15 mouse cellular contexts compared by ENCODE assay signal in genomic region chr11:114671147-114671546, GRCm38 (mm10). TPM values are rescaled to one million over a fixed set of nuclear protein-coding genes. Genes with fewer than 3 reads are reported as not detected.
DNase-seq lines count a peak whose midpoint lies in the region; ATAC-seq and TF ChIP-seq lines count a peak whose summit lies in the region.
"Had no signal": no experiment of that assay in that cellular context is flagged by ENCODE, and none has a peak within 500 bp of the region (broad histone marks: within the 10 kb centered on the region; RNA-seq: fewer than 3 reads in every experiment).

No protein-coding gene starts in this region.

- in situ Hi-C loops in CH12.LX (cut with MboI; ENCODE audit: low pct_ligation_motif_present, low pct_unique_long_range_greater_than_20kb, low sequenced_read_pairs), result loop anchor here (5.0 to 25.0 kb wide), 2 partner anchors 61 to 959 kb away; partner anchors contain the start of gene Cpsf4l

- no peak for TF ChIP-seq CTCF in CH12.LX (conservative IDR thresholded peaks at IDR 0.05 in 1 of 2, IDR thresholded peaks at IDR 0.05 in 1 of 2; ENCODE audit: low read depth in 2 of 2, low read length in 2 of 2)

- WGBS in forebrain, embryonic 10.5 days, result 92% methylated on average over 5 of the region's 5 CpGs
- WGBS in forebrain, embryonic 15.5 days, result 91% methylated on average over 5 of the region's 5 CpGs
- 90% methylated on average over 5 of the region's 5 CpGs for WGBS in intestine, embryonic 15.5 days
- 79% methylated on average over 5 of the region's 5 CpGs for WGBS in intestine, embryonic 16.5 days
- 91% methylated on average over 5 of the region's 5 CpGs for WGBS in embryonic facial prominence, embryonic 14.5 days

- H3K9ac ChIP-seq in forebrain, embryonic 15.5 days (replicated peaks), result no peak overlapping the region
- H3K9ac ChIP-seq in intestine, embryonic 15.5 days, result no peak overlapping the region
- no peak overlapping the region for H3K9ac ChIP-seq in intestine, embryonic 16.5 days (ENCODE audit: low read depth, low read length)
- peak overlapping the region; percentile 91; the same call in 1 of the 2 replicates for H3K9ac ChIP-seq in CH12.LX (ENCODE audit: insufficient read depth, low read depth)
- H3K9ac ChIP-seq in embryonic facial prominence, embryonic 14.5 days (ENCODE audit: low read depth, low read length), result 0 out of 2 replicates have a peak overlapping the region, but pooled peaks have one; percentile 5

- ATAC-seq in forebrain, embryonic 15.5 days (replicated peaks), result no peak
- ATAC-seq in intestine, embryonic 15.5 days, result no peak
- ATAC-seq in intestine, embryonic 16.5 days, result no peak
- ATAC-seq in embryonic facial prominence, embryonic 14.5 days (ENCODE audit: low read depth), result no peak
- ATAC-seq in frontal cortex, adult (ENCODE audit: low TSS enrichment), result no peak

- no peak for TF ChIP-seq EP300 in CH12.LX (IDR thresholded peaks at IDR 0.05; ENCODE audit: low read length)

- no peak for DNase-seq in forebrain, embryonic 10.5 days (ENCODE audit: extremely low spot score, low spot score)
- no peak for DNase-seq in CH12.LX (ENCODE audit: extremely low read depth)
- DNase-seq in embryonic facial prominence, embryonic 14.5 days (ENCODE audit: low spot score), result no peak
- DNase-seq in frontal cortex, postnatal 14 days (ENCODE audit: low spot score in 2 of 2), result no peak
- DNase-seq: adrenal gland, postnatal 14 days; kidney, adult 8-10 months; lung, postnatal 10 days; thymus, postnatal 36 days had no signal

- dilution Hi-C loops in CH12.LX (cut with MboI; ENCODE audit: extremely low pct_ligation_motif_present, extremely low pct_unique_long_range_greater_than_20kb, low sequenced_read_pairs), result no loop called here

- no peak; the same call in 1 of the 2 replicates for TF ChIP-seq POLR2A in CH12.LX (IDR thresholded peaks at IDR 0.05; ENCODE audit: low read depth, low read length)

- H3K9me3 ChIP-seq in forebrain, embryonic 10.5 days, result no peaks in the 10 kb centered on the region
- H3K9me3 ChIP-seq in forebrain, embryonic 15.5 days, result no peaks in the 10 kb centered on the region
- H3K9me3 ChIP-seq in intestine, embryonic 15.5 days, result no peaks in the 10 kb centered on the region
- no peaks in the 10 kb centered on the region for H3K9me3 ChIP-seq in intestine, embryonic 16.5 days (ENCODE audit: control insufficient read depth, low read length)
- no peaks in the 10 kb centered on the region for H3K9me3 ChIP-seq in CH12.LX (replicated peaks; ENCODE audit: low read length)
- no peaks in the 10 kb centered on the region for H3K9me3 ChIP-seq in embryonic facial prominence, embryonic 14.5 days (ENCODE audit: control insufficient read depth, low read length)
- H3K9me3 ChIP-seq: heart, embryonic 10.5 days; hindbrain, embryonic 15.5 days; midbrain, embryonic 10.5 days had no signal

- TF ChIP-seq RAD21 in CH12.LX (IDR thresholded peaks at IDR 0.05; ENCODE audit: low read depth, low read length), result no peak

- H3K79me2 ChIP-seq in CH12.LX (replicated peaks; ENCODE audit: control insufficient read depth, extremely low read depth, insufficient read depth, poor library complexity, severe bottlenecking), result peaks cover 32% of the 10 kb centered on the region

- no peak overlapping the region for H3K27ac ChIP-seq in forebrain, embryonic 10.5 days
- H3K27ac ChIP-seq in forebrain, embryonic 15.5 days (replicated peaks), result no peak overlapping the region
- H3K27ac ChIP-seq in intestine, embryonic 15.5 days, result peak overlapping the region; percentile 32; the same call in 1 of the 2 replicates
- no peak overlapping the region for H3K27ac ChIP-seq in intestine, embryonic 16.5 days (ENCODE audit: low read length)
- peak overlapping the region; percentile 10 for H3K27ac ChIP-seq in CH12.LX (ENCODE audit: insufficient read depth, low read depth)
- no peak overlapping the region for H3K27ac ChIP-seq in embryonic facial prominence, embryonic 14.5 days (replicated peaks; ENCODE audit: low read depth, low read length)
- H3K27ac ChIP-seq: heart, embryonic 10.5 days; hindbrain, embryonic 15.5 days; midbrain, embryonic 10.5 days had no signal

- H3K4me2 ChIP-seq in forebrain, embryonic 15.5 days (replicated peaks), result no peak overlapping the region
- peak overlapping the region; percentile 78; the same call in 1 of the 2 replicates for H3K4me2 ChIP-seq in intestine, embryonic 15.5 days (replicated peaks)
- no peak overlapping the region for H3K4me2 ChIP-seq in intestine, embryonic 16.5 days (ENCODE audit: low read depth, low read length)
- no peak overlapping the region for H3K4me2 ChIP-seq in CH12.LX (ENCODE audit: insufficient read depth, low read depth, poor library complexity, severe bottlenecking)
- no peak overlapping the region for H3K4me2 ChIP-seq in embryonic facial prominence, embryonic 14.5 days (ENCODE audit: low read depth, low read length)

- H3K36me3 ChIP-seq in forebrain, embryonic 10.5 days (replicated peaks), result peaks cover 50% of the 10 kb centered on the region
- peaks cover 37% of the 10 kb centered on the region for H3K36me3 ChIP-seq in forebrain, embryonic 15.5 days
- H3K36me3 ChIP-seq in intestine, embryonic 15.5 days, result peaks cover 32% of the 10 kb centered on the region
- H3K36me3 ChIP-seq in intestine, embryonic 16.5 days (ENCODE audit: control insufficient read depth, insufficient read depth, low read length), result peaks cover 6% of the 10 kb centered on the region; the same call in 1 of the 2 replicates
- peaks cover 44 to 55% of the 10 kb centered on the region in 2 experiments for H3K36me3 ChIP-seq in CH12.LX (replicated peaks in 1 of 2; ENCODE audit: control insufficient read depth in 1 of 2, insufficient read depth in 1 of 2, low read length in 1 of 2)
- peaks cover 47% of the 10 kb centered on the region for H3K36me3 ChIP-seq in embryonic facial prominence, embryonic 14.5 days (ENCODE audit: control insufficient read depth, insufficient read depth, low read length)

- peaks cover 12% of the 10 kb centered on the region for H3K27me3 ChIP-seq in forebrain, embryonic 10.5 days (ENCODE audit: poor library complexity, severe bottlenecking)
- H3K27me3 ChIP-seq in forebrain, embryonic 15.5 days, result no peaks in the 10 kb centered on the region
- H3K27me3 ChIP-seq in intestine, embryonic 15.5 days (replicated peaks), result no peaks in the 10 kb centered on the region
- 0 out of 2 replicates have a peak, but pooled peaks cover 3% of the 10 kb centered on the region for H3K27me3 ChIP-seq in intestine, embryonic 16.5 days (replicated peaks; ENCODE audit: control insufficient read depth, insufficient read depth, low read length)
- peaks cover 6% of the 10 kb centered on the region for H3K27me3 ChIP-seq in CH12.LX (replicated peaks)
- H3K27me3 ChIP-seq in embryonic facial prominence, embryonic 14.5 days (replicated peaks; ENCODE audit: control insufficient read depth, insufficient read depth, low read length), result no peaks in the 10 kb centered on the region

- peaks cover 57% of the 10 kb centered on the region for H3K4me1 ChIP-seq in forebrain, embryonic 10.5 days
- H3K4me1 ChIP-seq in forebrain, embryonic 15.5 days, result peaks cover 29% of the 10 kb centered on the region
- H3K4me1 ChIP-seq in intestine, embryonic 15.5 days (replicated peaks), result peaks cover 44% of the 10 kb centered on the region
- peaks cover 26% of the 10 kb centered on the region for H3K4me1 ChIP-seq in intestine, embryonic 16.5 days (ENCODE audit: control insufficient read depth, insufficient read depth, low read length)
- peaks cover 12 to 60% of the 10 kb centered on the region in 2 experiments for H3K4me1 ChIP-seq in CH12.LX (ENCODE audit: control insufficient read depth in 1 of 2, insufficient read depth in 2 of 2)
- H3K4me1 ChIP-seq in embryonic facial prominence, embryonic 14.5 days (ENCODE audit: control insufficient read depth, insufficient read depth, low read length), result peaks cover 16% of the 10 kb centered on the region; the same call in 1 of the 2 replicates

- peak overlapping the region; percentile 95; the same call in 1 of the 2 replicates for H3K4me3 ChIP-seq in forebrain, embryonic 10.5 days
- H3K4me3 ChIP-seq in forebrain, embryonic 15.5 days, result no peak overlapping the region
- H3K4me3 ChIP-seq in intestine, embryonic 15.5 days (replicated peaks), result no peak overlapping the region
- H3K4me3 ChIP-seq in intestine, embryonic 16.5 days (ENCODE audit: low read length), result no peak overlapping the region
- H3K4me3 ChIP-seq in CH12.LX (replicated peaks in 1 of 3; ENCODE audit: low read depth in 2 of 3, low read length in 2 of 3, poor library complexity in 1 of 3), result peak overlapping the region in 2 of 3 experiments; percentile 76 to 78
- no peak overlapping the region for H3K4me3 ChIP-seq in embryonic facial prominence, embryonic 14.5 days (ENCODE audit: low read depth, low read length)
- H3K4me3 ChIP-seq: hindbrain, embryonic 15.5 days had no signal

RNA-seq across cellular contexts. Expression of gene Rpl38, which starts 2.8 kb away (rescaled TPM):
- polyA plus RNA-seq in forebrain, embryonic 10.5 days (2016; fragmentation: Nextera tagmentation; extraction: Ambion mirVana), result 1,134 and 1,162 TPM in 2 replicates
- polyA plus RNA-seq in forebrain, embryonic 15.5 days (2015; fragmentation: Nextera tagmentation; extraction: Ambion mirVana), result 787 and 864 TPM in 2 replicates
- polyA plus RNA-seq in intestine, embryonic 15.5 days (2015; fragmentation: Nextera tagmentation; extraction: Ambion mirVana), result 1,066 and 1,145 TPM in 2 replicates
- 894 and 926 TPM in 2 replicates for polyA plus RNA-seq in intestine, embryonic 16.5 days (2015; fragmentation: Nextera tagmentation; extraction: Ambion mirVana)
- 5,484 and 5,556 TPM in 2 replicates for total RNA-seq in CH12.LX (2012; rRNA removed)
- total RNA-seq in CH12.LX (2014; rRNA removed), result 3,381 and 4,204 TPM in 2 replicates
- 1,021 and 1,435 TPM in 2 replicates for polyA plus RNA-seq in CH12.LX (2012; ENCODE audit: insufficient read length, low read depth)
- 1,079 and 1,191 TPM in 2 replicates for polyA plus RNA-seq in embryonic facial prominence, embryonic 14.5 days (2014; fragmentation: Nextera tagmentation; extraction: Ambion mirVana)

RNA-seq across cellular contexts. Expression of gene Ttyh2, which starts 4.1 kb away (rescaled TPM):
- polyA plus RNA-seq in forebrain, embryonic 10.5 days (2016; fragmentation: Nextera tagmentation; extraction: Ambion mirVana), result 8.6 and 9.5 TPM in 2 replicates
- 23.1 and 24.1 TPM in 2 replicates for polyA plus RNA-seq in forebrain, embryonic 15.5 days (2015; fragmentation: Nextera tagmentation; extraction: Ambion mirVana)
- polyA plus RNA-seq in intestine, embryonic 15.5 days (2015; fragmentation: Nextera tagmentation; extraction: Ambion mirVana), result 28.5 and 31.5 TPM in 2 replicates
- 39.1 and 48.3 TPM in 2 replicates for polyA plus RNA-seq in intestine, embryonic 16.5 days (2015; fragmentation: Nextera tagmentation; extraction: Ambion mirVana)
- total RNA-seq in CH12.LX (2012; rRNA removed) (1.4 TPM in 2 replicates), CH12.LX (2014; rRNA removed) (0.82 and 1.2 TPM in 2 replicates)
- polyA plus RNA-seq in CH12.LX (2012; ENCODE audit: insufficient read length, low read depth), result 2.4 TPM in 2 replicates
- polyA plus RNA-seq in embryonic facial prominence, embryonic 14.5 days (2014; fragmentation: Nextera tagmentation; extraction: Ambion mirVana), result 37.7 and 41.1 TPM in 2 replicates

RNA-seq across cellular contexts. Expression of gene Dnaic2, which starts 56.1 kb away (rescaled TPM):
- polyA plus RNA-seq in forebrain, embryonic 10.5 days (2016; fragmentation: Nextera tagmentation; extraction: Ambion mirVana), result 0.77 and 1.0 TPM in 2 replicates
- polyA plus RNA-seq in forebrain, embryonic 15.5 days (2015; fragmentation: Nextera tagmentation; extraction: Ambion mirVana), result 1.9 and 2.6 TPM in 2 replicates
- polyA plus RNA-seq in intestine, embryonic 15.5 days (2015; fragmentation: Nextera tagmentation; extraction: Ambion mirVana), result 0.21 and 0.29 TPM in 2 replicates
- 0.39 and 0.50 TPM in 2 replicates for polyA plus RNA-seq in intestine, embryonic 16.5 days (2015; fragmentation: Nextera tagmentation; extraction: Ambion mirVana)
- total RNA-seq in CH12.LX (2012; rRNA removed) (0.17 and 0.59 TPM in 2 replicates), CH12.LX (2014; rRNA removed) (0.93 and 1.2 TPM in 2 replicates)
- polyA plus RNA-seq in CH12.LX (2012; ENCODE audit: insufficient read length, low read depth), result 0.45 and 0.83 TPM in 2 replicates
- polyA plus RNA-seq in embryonic facial prominence, embryonic 14.5 days (2014; fragmentation: Nextera tagmentation; extraction: Ambion mirVana), result 2.2 and 4.6 TPM in 2 replicates

Comparison
In these comparisons a context has a peak if more than half of its experiments do, and no peak if none do; other contexts are left out.
1. H3K27ac ChIP-seq: peak in intestine, embryonic 15.5 days (single experiment) and CH12.LX (single experiment); none in forebrain, embryonic 10.5 days (single experiment), forebrain, embryonic 15.5 days (single experiment), intestine, embryonic 16.5 days (single experiment) and embryonic facial prominence, embryonic 14.5 days (single experiment).
2. H3K4me3 ChIP-seq: peak in forebrain, embryonic 10.5 days (single experiment) and CH12.LX (2 of 3); none in forebrain, embryonic 15.5 days (single experiment), intestine, embryonic 15.5 days (single experiment), intestine, embryonic 16.5 days (single experiment) and embryonic facial prominence, embryonic 14.5 days (single experiment).
3. H3K9ac ChIP-seq: peak in CH12.LX (single experiment) and embryonic facial prominence, embryonic 14.5 days (single experiment); none in forebrain, embryonic 15.5 days (single experiment), intestine, embryonic 15.5 days (single experiment) and intestine, embryonic 16.5 days (single experiment).